Mouse (Mus musculus) heart, postnatal 0 days (tissue): ENCODE data around the gene Kcnj15. TPM values are rescaled to one million over a fixed set of nuclear protein-coding genes. Genes with fewer than 3 reads are reported as not detected.

Source experiments
- ATAC-seq: fragments of 200-750 bp; cut with Nextera tagmentation; 2 replicates; pipeline ENCODE4 v1.8.0; 2017; ENCODE audit warnings: low read depth, moderate number of reproducible peaks, moderate library complexity; ENCODE audit not compliant: insufficient read depth
- DNase-seq: peaks from one replicate; pipeline ENCODE4 v3.0.0-alpha.2; 2016; ENCODE audit warnings: low spot score
- H3K27ac ChIP-seq: fragments of 300-500 bp; sonication (generic); 2 replicates; pipeline ENCODE4 v1.5.1; 2014; ENCODE audit warnings: low read depth, mild to moderate bottlenecking
- H3K27me3 ChIP-seq: fragments of 300-500 bp; sonication (generic); 2 replicates; pipeline ENCODE4 v1.6.1; 2014; ENCODE audit warnings: low read length, mixed read lengths; ENCODE audit not compliant: control insufficient read depth, insufficient read depth
- H3K36me3 ChIP-seq: fragments of 300-500 bp; sonication (generic); replicated peaks from 2 replicates; pipeline ENCODE4 v1.6.1; 2014; ENCODE audit warnings: low read length, mixed read lengths; ENCODE audit not compliant: control insufficient read depth, insufficient read depth
- H3K4me1 ChIP-seq: fragments of 300-500 bp; sonication (generic); 2 replicates; pipeline ENCODE4 v1.6.1; 2014; ENCODE audit warnings: antibody characterized with exemption; ENCODE audit not compliant: control insufficient read depth, insufficient read depth
- H3K4me2 ChIP-seq: fragments of 300-500 bp; sonication (generic); 2 replicates; pipeline ENCODE4 v1.6.1; 2014; ENCODE audit warnings: low read depth, mild to moderate bottlenecking, low read length, moderate library complexity
- H3K4me3 ChIP-seq: fragments of 300-500 bp; sonication (generic); 2 replicates; pipeline ENCODE4 v1.5.1; 2014; ENCODE audit warnings: low read depth, low read length
- H3K9ac ChIP-seq: fragments of 300-500 bp; sonication (generic); replicated peaks from 2 replicates; pipeline ENCODE4 v1.6.1; 2014; ENCODE audit warnings: low read depth, low read length, mixed read lengths
- H3K9me3 ChIP-seq: fragments of 300-500 bp; sonication (generic); replicated peaks from 2 replicates; pipeline ENCODE4 v1.6.1; 2016; ENCODE audit warnings: low read length; ENCODE audit not compliant: control insufficient read depth
- CTCF ChIP-seq: IDR thresholded peaks from 2 replicates; pipeline ENCODE4 v1.5.1; 2016; ENCODE audit warnings: antibody characterized with exemption, control low read depth, low read depth
- EP300 ChIP-seq: IDR thresholded peaks from 2 replicates; pipeline ENCODE4 v1.6.1; 2016; ENCODE audit warnings: antibody characterized with exemption, low read depth
- WGBS: fragments of 180-500 bp; shearing (Covaris S2); extraction: QIAGEN DNeasy Blood & Tissue Kit; methylation state at CpG from one replicate; pipeline ENCODE4 v1.1.7; 2014; 5-methylcytosine and 5-hydroxymethylcytosine counted together
- polyA plus RNA-seq: library from polyadenylated mRNA; unstranded; fragments of >200 nt; fragmentation: Nextera tagmentation; extraction: Ambion mirVana; gene quantifications from 2 replicates; pipeline ENCODE4 v1.2.1, GENCODE M21; 2015
- total RNA-seq: library from RNA; depleted of rRNA; stranded (reverse); fragments of >200 nt; gene quantifications from 2 replicates; pipeline ENCODE4 v1.2.3, GENCODE M21; 2014; ENCODE audit warnings: low replicate concordance

Gene Kcnj15
- total and polyA plus RNA-seq, 2 experiments from 2014 or later = 0.79 to 1.9 TPM

DNA sequence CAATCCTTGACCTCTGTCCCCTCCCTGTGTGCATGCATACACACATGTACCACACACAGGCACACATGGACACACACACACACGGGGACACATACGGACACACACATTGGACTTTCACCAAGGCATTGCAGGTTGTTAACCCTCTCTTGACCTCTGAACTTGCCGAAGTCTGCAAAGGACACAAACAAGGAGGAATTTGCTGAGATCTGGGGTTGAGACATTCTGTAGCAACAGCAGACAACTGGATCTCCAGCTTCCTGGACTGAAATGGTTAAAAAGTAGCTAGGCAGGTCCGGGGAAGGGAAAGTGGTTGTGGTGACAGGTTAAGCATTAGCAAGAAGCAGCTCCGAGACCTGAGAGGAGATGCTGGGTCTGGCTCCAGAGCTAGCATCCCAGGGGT lies 16.7 kb upstream of the Kcnj15 start:
- H3K36me3 ChIP-seq = no peaks in the 10 kb centered on the region
- H3K4me3 ChIP-seq = no peak overlapping the region
- WGBS = 56% methylated on average over 5 of the region's 5 CpGs
- TF ChIP-seq CTCF (no peak), EP300 (no peak)
- H3K4me2 ChIP-seq = no peak overlapping the region
- DNase-seq = no peak
- peaks cover 33% of the 10 kb centered on the region for H3K4me1 ChIP-seq
- H3K27ac ChIP-seq = peak overlapping the region; percentile 94
- no peaks in the 10 kb centered on the region; the same call in 1 of the 2 replicates for H3K9me3 ChIP-seq
- no peak for ATAC-seq
- H3K9ac ChIP-seq = no peak overlapping the region
- no peaks in the 10 kb centered on the region for H3K27me3 ChIP-seq

DNA sequence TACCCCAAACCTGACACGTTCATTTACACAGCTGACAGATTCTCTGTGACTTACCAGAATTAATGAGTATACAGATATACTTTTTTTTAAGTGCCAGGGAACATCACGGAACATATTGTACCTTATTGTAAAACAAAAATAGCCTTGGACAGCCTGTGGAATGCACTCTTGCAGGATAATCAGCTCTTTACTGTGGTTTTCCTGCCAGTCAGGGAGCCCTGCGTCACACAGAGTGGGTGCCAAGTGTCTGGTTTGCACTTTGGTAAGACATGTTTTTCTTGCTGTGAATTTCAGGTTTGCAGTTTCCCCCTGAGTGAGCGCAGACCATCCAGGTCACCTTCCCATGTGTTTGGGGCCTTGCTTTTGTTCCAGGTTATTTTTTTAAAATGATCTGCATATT lies 15.8 kb upstream of the Kcnj15 start:
- Histone ChIP-seq H3K9me3 (no peaks in the 10 kb centered on the region), H3K4me3 (no peak overlapping the region), H3K9ac (no peak overlapping the region), H3K27ac (peak overlapping the region; percentile 94), H3K4me1 (peaks cover 33% of the 10 kb centered on the region), H3K36me3 (no peaks in the 10 kb centered on the region), H3K4me2 (no peak overlapping the region), H3K27me3 (no peaks in the 10 kb centered on the region)
- DNase-seq (peak; percentile 89), ATAC-seq (peak; percentile 89)
- TF ChIP-seq CTCF (no peak), EP300 (peak; percentile 99)
- 20% methylated on average over 4 of the region's 4 CpGs for WGBS

DNA sequence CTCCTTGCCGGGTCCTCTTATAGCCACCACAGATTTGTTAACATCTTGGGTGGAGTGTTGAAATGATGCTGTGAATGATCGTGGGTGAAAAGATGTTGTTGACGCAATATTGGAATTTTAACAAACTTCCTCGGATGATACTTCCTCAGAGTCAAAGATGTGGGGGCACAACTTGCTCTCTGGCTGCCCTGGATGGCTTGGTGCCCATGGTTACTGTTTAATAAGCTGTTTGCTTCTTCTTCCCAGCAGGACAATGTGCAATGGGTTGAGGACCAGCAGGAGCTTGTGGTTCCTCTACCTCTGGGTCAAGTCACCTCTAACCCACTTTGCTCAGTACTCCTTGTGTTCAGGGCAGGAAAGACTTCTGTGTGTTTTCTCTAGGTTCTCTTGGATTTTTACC lies 15.2 kb upstream of the Kcnj15 start:
- Histone ChIP-seq H3K27me3 (no peaks in the 10 kb centered on the region), H3K9me3 (no peaks in the 10 kb centered on the region), H3K9ac (no peak overlapping the region), H3K4me1 (peaks cover 33% of the 10 kb centered on the region), H3K36me3 (no peaks in the 10 kb centered on the region), H3K4me2 (no peak overlapping the region), H3K27ac (peak overlapping the region; percentile 94), H3K4me3 (no peak overlapping the region)
- TF ChIP-seq CTCF (no peak), EP300 (no peak)
- DNase-seq = no peak
- 58% methylated on average over 4 of the region's 4 CpGs for WGBS
- ATAC-seq = no peak

DNA sequence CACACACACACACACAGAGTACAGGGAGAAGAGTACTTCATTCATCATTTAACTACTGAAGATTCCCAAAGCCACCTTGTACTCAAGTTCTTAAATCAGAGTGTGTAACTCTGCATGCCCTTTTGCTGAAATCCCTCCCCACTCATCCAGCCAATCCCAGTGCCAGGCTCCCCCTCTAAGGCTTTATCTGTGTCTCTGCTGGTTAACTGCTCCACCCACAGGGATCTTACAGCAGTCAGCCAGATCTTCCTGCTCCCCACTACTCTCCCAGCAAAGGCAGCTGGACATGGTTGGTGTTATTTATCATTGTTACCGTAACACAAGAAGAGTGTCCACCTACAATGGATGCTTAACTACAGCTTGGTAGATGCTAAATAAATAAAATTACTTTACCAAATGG lies 14.0 kb upstream of the Kcnj15 start:
- Histone ChIP-seq H3K9me3 (no peaks in the 10 kb centered on the region), H3K9ac (no peak overlapping the region), H3K4me1 (peaks cover 33% of the 10 kb centered on the region), H3K27me3 (no peaks in the 10 kb centered on the region), H3K27ac (peak overlapping the region; percentile 70; the same call in 1 of the 2 replicates), H3K4me3 (no peak overlapping the region), H3K36me3 (no peaks in the 10 kb centered on the region), H3K4me2 (no peak overlapping the region)
- peak; percentile 58 for DNase-seq
- no peak for ATAC-seq
- 63% methylated on average over 1 of the region's 1 CpGs for WGBS
- TF ChIP-seq EP300 = no peak
- TF ChIP-seq CTCF = no peak

DNA sequence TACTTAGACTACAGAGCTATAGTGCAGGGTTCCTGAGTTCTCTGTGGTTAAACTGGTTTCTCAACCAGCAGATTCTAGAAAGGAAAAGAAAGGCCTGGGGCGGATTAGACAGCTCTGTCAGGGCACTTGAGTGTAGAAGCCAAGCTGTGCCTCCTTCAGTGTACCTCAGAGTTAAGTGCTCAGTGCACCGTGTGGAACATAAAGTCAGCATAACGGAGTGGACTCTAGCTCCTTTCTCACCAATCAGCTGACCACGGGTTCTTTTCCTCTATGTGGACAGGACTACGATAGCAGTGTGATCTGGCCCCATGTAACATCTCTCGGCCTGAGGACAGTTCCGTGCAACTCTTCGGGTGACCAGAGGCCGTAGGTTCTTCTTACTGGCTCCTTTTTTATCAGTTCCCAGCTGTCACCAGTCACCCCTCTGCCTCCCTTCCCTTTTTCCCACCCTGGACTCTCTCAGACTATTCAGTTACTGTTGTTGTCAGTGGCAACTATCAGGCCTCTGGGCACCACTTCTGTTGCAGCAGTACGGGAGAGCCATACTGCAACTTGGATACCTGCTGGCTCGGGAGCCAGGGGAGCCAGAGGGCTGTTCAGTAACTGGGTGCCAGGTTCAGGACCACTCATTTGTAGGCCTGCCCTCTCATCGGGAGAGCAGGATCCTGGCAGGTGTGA lies 12.6 kb upstream of the Kcnj15 start:
- no peak overlapping the region for H3K9ac ChIP-seq
- ATAC-seq = peak; percentile 69
- WGBS = 24% methylated on average over 12 of the region's 12 CpGs

DNA sequence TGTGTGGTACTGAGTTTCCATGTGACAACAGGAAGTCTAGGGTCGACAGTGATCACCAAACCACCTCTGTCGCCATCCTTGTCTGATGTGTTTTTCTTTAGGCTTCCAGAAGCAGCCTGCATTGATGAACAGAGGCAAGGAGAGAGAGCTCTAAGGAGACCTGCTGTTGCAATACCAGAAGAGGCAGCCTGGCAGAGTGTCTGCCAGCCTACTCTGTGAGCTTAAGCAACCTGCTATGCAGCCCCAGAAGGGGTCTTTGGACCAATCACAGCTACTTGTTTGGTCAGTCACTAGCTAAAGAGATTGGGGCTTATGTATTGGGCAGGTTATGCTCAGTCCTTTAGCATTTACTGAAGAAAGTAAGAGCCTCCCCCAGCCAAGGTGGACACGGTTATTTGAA lies 11.9 kb upstream of the Kcnj15 start:
- H3K4me3 ChIP-seq = no peak overlapping the region
- peak overlapping the region; percentile 70; the same call in 1 of the 2 replicates for H3K27ac ChIP-seq

More for the DNA sequence above, 12.6 kb upstream of the Kcnj15 start:
- DNase-seq = peak; percentile 66
- Histone ChIP-seq H3K4me1 (peaks cover 33% of the 10 kb centered on the region), H3K27me3 (no peaks in the 10 kb centered on the region), H3K9me3 (no peaks in the 10 kb centered on the region), H3K4me2 (no peak overlapping the region), H3K27ac (peak overlapping the region; percentile 70), H3K36me3 (no peaks in the 10 kb centered on the region), H3K4me3 (no peak overlapping the region)
- TF ChIP-seq CTCF = peak; percentile 15; the same call in 1 of the 2 replicates
- TF ChIP-seq EP300 = no peak

More for the DNA sequence above, 11.9 kb upstream of the Kcnj15 start:
- no peak overlapping the region for H3K4me2 ChIP-seq
- H3K9ac ChIP-seq = no peak overlapping the region
- DNase-seq (no peak), ATAC-seq (no peak)
- TF ChIP-seq EP300 (no peak), CTCF (no peak)
- H3K27me3 ChIP-seq = no peaks in the 10 kb centered on the region
- H3K9me3 ChIP-seq = no peaks in the 10 kb centered on the region
- H3K36me3 ChIP-seq = no peaks in the 10 kb centered on the region
- H3K4me1 ChIP-seq = peaks cover 31% of the 10 kb centered on the region
- 62% methylated on average over 3 of the region's 3 CpGs for WGBS
